Mouse (Mus musculus) hindbrain, embryonic 11.5 days (tissue): ENCODE results near the gene 4930516K23Rik. TPM values are rescaled to one million over a fixed set of nuclear protein-coding genes. Genes with fewer than 3 reads are reported as not detected.

ENCODE experiments used
- ATAC-seq: fragments of 200-750 bp; cut with Nextera tagmentation; 2 replicates; pipeline ENCODE4 v1.8.0; 2017; ENCODE audit warnings: mild to moderate bottlenecking, moderate TSS enrichment, moderate library complexity; ENCODE audit not compliant: low FRiP score
- DNase-seq: peaks from one replicate; pipeline ENCODE4 v3.0.0-alpha.2; 2015; ENCODE audit warnings: low spot score
- H3K27ac ChIP-seq: fragments of 300-500 bp; sonication (generic); 2 replicates; pipeline ENCODE4 v1.5.1; 2014; ENCODE audit warnings: mild to moderate bottlenecking, low read depth, low read length
- H3K27me3 ChIP-seq: fragments of 300-500 bp; sonication (generic); 2 replicates; pipeline ENCODE4 v1.6.1; 2014; ENCODE audit warnings: mild to moderate bottlenecking, low read length, moderate library complexity, mixed read lengths; ENCODE audit not compliant: control insufficient read depth, insufficient read depth
- H3K36me3 ChIP-seq: fragments of 300-500 bp; sonication (generic); 2 replicates; pipeline ENCODE4 v1.6.1; 2014; ENCODE audit warnings: mild to moderate bottlenecking, low read length, moderate library complexity, mixed read lengths; ENCODE audit not compliant: control insufficient read depth, insufficient read depth
- H3K4me1 ChIP-seq: fragments of 300-500 bp; sonication (generic); replicated peaks from 2 replicates; pipeline ENCODE4 v1.6.1; 2014; ENCODE audit warnings: low read length, mixed read lengths; ENCODE audit not compliant: control insufficient read depth, insufficient read depth
- H3K4me2 ChIP-seq: fragments of 300-500 bp; sonication (generic); replicated peaks from 2 replicates; pipeline ENCODE4 v1.6.1; 2014; ENCODE audit warnings: mild to moderate bottlenecking, low read depth, low read length
- H3K4me3 ChIP-seq: fragments of 300-500 bp; sonication (generic); 2 replicates; pipeline ENCODE4 v1.5.1; 2014; ENCODE audit warnings: low read depth, low read length
- H3K9ac ChIP-seq: fragments of 300-500 bp; sonication (generic); 2 replicates; pipeline ENCODE4 v1.6.1; 2014; ENCODE audit warnings: low read depth, low read length
- H3K9me3 ChIP-seq: fragments of 300-500 bp; sonication (generic); 2 replicates; pipeline ENCODE4 v1.6.1; 2016; ENCODE audit warnings: low read length; ENCODE audit not compliant: control insufficient read depth
- WGBS: fragments of 180-500 bp; shearing (Covaris S2); extraction: QIAGEN DNeasy Blood & Tissue Kit; methylation state at CpG from one replicate; pipeline ENCODE4 v1.1.7; 2014; 5-methylcytosine and 5-hydroxymethylcytosine counted together
- polyA plus RNA-seq: library from polyadenylated mRNA; unstranded; fragments of >200 nt; fragmentation: Nextera tagmentation; extraction: Ambion mirVana; gene quantifications from 2 replicates; pipeline ENCODE4 v1.2.1, GENCODE M21; 2014

4930516K23Rik gene
- polyA plus RNA-seq, 1 experiment from 2014 or later, result not detected

DNA sequence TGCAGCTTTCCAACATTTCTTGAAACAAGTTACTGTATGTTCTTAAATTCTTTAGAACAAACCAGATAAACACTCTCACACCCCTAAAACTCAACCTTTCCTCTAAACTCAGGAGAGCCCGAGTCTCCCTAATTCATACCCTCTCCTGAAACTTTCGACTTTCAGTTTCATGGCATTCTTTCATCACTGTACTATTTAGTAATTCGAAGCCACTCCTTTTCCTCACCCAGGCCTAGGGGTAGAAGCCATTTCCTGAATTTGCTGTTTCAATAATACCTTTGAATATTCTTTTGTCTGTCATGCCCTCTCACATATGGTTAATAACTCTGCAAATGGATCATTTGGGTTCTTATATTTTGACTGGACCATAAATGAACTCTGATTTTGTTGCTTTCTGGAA lies 34.3 kb downstream of the 4930516K23Rik start:
- Histone ChIP-seq H3K9me3 (no peaks in the 10 kb centered on the region), H3K9ac (no peak overlapping the region)

DNA sequence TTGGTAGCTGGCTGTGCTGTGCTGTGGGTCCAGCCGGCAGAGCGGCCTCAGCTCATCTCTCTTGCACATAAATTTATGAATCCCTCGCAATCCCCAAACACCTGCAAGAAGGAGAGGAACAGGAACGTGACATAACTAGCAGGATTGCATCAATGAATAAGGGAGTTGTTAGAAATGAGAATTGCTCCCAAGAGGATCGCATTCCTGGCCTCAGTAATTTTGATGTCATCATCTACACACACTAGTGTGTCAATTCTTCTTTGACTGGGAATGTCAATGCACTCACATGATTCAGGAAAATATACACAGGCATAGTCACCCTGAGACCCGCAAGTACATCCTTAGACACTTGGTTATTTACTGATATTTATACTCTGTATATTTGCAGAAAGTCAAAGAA lies 35.8 kb downstream of the 4930516K23Rik start, which contains the start of gene Olfr640:
Gene Olfr640, minus strand, starts transcription at position 101 of the 400 bp plus-strand sequence.
- ATAC-seq, result no peak

More for the DNA sequence above, 34.3 kb downstream of the 4930516K23Rik start:
- Histone ChIP-seq H3K4me1 (no peaks in the 10 kb centered on the region), H3K27me3 (no peaks in the 10 kb centered on the region), H3K4me3 (no peak overlapping the region), H3K36me3 (no peaks in the 10 kb centered on the region), H3K4me2 (no peak overlapping the region), H3K27ac (no peak overlapping the region)
- DNase-seq (no peak), ATAC-seq (no peak)
- 81% methylated on average over 3 of the region's 3 CpGs for WGBS

GRCm38 (mm10) chr7:104021651-104022050 lies 39.6 kb downstream of the 4930516K23Rik start:
- Histone ChIP-seq H3K9ac (no peak overlapping the region), H3K27ac (no peak overlapping the region), H3K27me3 (no peaks in the 10 kb centered on the region), H3K36me3 (no peaks in the 10 kb centered on the region), H3K4me1 (no peaks in the 10 kb centered on the region), H3K4me2 (no peak overlapping the region), H3K4me3 (no peak overlapping the region), H3K9me3 (no peaks in the 10 kb centered on the region)
- WGBS, result 93% methylated on average over 6 of the region's 6 CpGs
- DNase-seq (no peak), ATAC-seq (no peak)

More for the DNA sequence above, 35.8 kb downstream of the 4930516K23Rik start, which contains the start of gene Olfr640:
- Histone ChIP-seq H3K36me3 (no peaks in the 10 kb centered on the region), H3K9me3 (no peaks in the 10 kb centered on the region), H3K27ac (no peak within 1 kb of the TSS), H3K4me2 (no peak within 1 kb of the TSS), H3K9ac (no peak within 1 kb of the TSS), H3K27me3 (no peaks in the 10 kb centered on the region), H3K4me3 (no peak within 1 kb of the TSS), H3K4me1 (no peaks in the 10 kb centered on the region)
- WGBS, result 86% methylated on average over 6 of the region's 6 CpGs
- no peak for DNase-seq

DNA sequence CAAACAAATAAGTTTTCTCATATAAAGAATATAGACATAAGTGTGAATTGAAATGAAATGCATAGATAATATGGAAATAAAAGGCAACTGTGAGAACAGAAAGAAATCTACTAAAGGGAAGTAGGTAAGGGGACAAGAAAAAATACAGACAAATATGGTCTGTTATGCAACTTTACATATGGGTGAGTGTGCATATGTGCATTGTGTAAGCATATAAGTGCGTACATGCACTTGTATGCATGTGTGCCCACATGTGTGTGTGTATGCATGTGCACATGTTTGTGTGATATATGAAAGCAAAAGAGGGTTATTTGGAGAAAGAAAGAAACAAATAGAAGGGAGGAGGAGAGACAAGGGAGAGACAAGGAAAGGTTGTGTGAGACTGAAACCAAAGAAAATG lies 42.3 kb downstream of the 4930516K23Rik start:
- no peaks in the 10 kb centered on the region for H3K36me3 ChIP-seq
- 89% methylated on average over 1 of the region's 1 CpGs for WGBS

DNA sequence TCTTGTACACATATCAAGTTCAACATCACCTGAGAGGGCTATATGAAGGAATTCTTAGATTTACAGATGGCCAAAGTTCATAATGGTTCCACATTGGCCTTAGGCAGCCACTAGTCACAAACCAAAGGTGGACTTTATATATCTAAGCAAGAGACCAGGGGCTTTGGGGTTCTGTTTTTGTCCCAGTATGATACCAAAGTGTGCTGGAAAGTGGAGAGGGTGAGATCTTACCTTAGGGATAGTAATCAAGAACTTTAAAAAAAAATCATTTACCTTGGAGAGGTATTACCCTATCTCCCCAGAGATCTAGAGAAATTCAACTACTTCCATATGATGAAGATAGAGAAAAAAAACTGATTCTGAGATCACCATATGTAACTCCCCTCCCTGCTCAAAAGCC lies 44.0 kb downstream of the 4930516K23Rik start, which contains the start of gene Olfr639:
Gene Olfr639, minus strand, starts transcription at position 101 of the 400 bp plus-strand sequence.
- no peak within 1 kb of the TSS for H3K9ac ChIP-seq
- ATAC-seq, result no peak
- no peak for DNase-seq
- H3K4me1 ChIP-seq, result no peaks in the 10 kb centered on the region
- no peaks in the 10 kb centered on the region for H3K9me3 ChIP-seq
- H3K36me3 ChIP-seq, result no peaks in the 10 kb centered on the region
- no peak within 1 kb of the TSS for H3K4me2 ChIP-seq
- H3K27me3 ChIP-seq, result no peaks in the 10 kb centered on the region
- H3K4me3 ChIP-seq, result no peak within 1 kb of the TSS
- no peak within 1 kb of the TSS for H3K27ac ChIP-seq

More for the DNA sequence above, 42.3 kb downstream of the 4930516K23Rik start:
- H3K4me1 ChIP-seq, result no peaks in the 10 kb centered on the region
- DNase-seq (no peak), ATAC-seq (no peak)
- no peak overlapping the region for H3K4me3 ChIP-seq
- no peak overlapping the region for H3K4me2 ChIP-seq
- no peak overlapping the region for H3K27ac ChIP-seq
- H3K9me3 ChIP-seq, result no peaks in the 10 kb centered on the region
- H3K9ac ChIP-seq, result no peak overlapping the region
- H3K27me3 ChIP-seq, result no peaks in the 10 kb centered on the region

Other genes starting within 250 kb of the 4930516K23Rik start
- gene Hbb-bt, start 247.4 kb downstream of the 4930516K23Rik start, polyA plus RNA-seq, result 658 and 732 TPM in 2 replicates
- gene Hbb-bs, start 233.3 kb downstream of the 4930516K23Rik start, polyA plus RNA-seq, result 266 and 269 TPM in 2 replicates
- gene Hbb-bh2, start 220.9 kb downstream of the 4930516K23Rik start, polyA plus RNA-seq, result not detected in 2 replicates
- gene Hbb-bh1, start 218.3 kb downstream of the 4930516K23Rik start, polyA plus RNA-seq, result 2,447 and 2,531 TPM in 2 replicates
- 10,698 and 10,834 TPM in 2 replicates for gene Hbb-y, start 208.2 kb downstream of the 4930516K23Rik start, polyA plus RNA-seq
- gene Olfr66, start 175.2 kb downstream of the 4930516K23Rik start, polyA plus RNA-seq, result not detected in 2 replicates
- gene Olfr64, start 167.0 kb downstream of the 4930516K23Rik start, polyA plus RNA-seq, result not detected in 2 replicates
- gene Olfr65, start 158.0 kb downstream of the 4930516K23Rik start, polyA plus RNA-seq, result not detected in 2 replicates
- gene Olfr631, start 132.6 kb downstream of the 4930516K23Rik start, polyA plus RNA-seq, result not detected in 2 replicates
- 0.13 TPM in 1 of 2 replicates, not detected in the other for gene Olfr632, start 127.1 kb downstream of the 4930516K23Rik start, polyA plus RNA-seq
- not detected in 2 replicates for gene Olfr633, start 117.0 kb downstream of the 4930516K23Rik start, polyA plus RNA-seq
- gene Olfr635, start 90.3 kb downstream of the 4930516K23Rik start, polyA plus RNA-seq, result not detected in 2 replicates
- not detected in 2 replicates for gene Olfr638, start 62.7 kb downstream of the 4930516K23Rik start, polyA plus RNA-seq
- 0.05 TPM in 1 of 2 replicates, not detected in the other for gene Olfr639, start 44.1 kb downstream of the 4930516K23Rik start, polyA plus RNA-seq
- not detected in 2 replicates for gene Olfr640, start 35.9 kb downstream of the 4930516K23Rik start, polyA plus RNA-seq
- not detected in 2 replicates for gene Olfr641, start 26.0 kb downstream of the 4930516K23Rik start, polyA plus RNA-seq
- gene Olfr642, start 8.8 kb downstream of the 4930516K23Rik start, polyA plus RNA-seq, result not detected in 2 replicates
- not detected in 2 replicates for gene Olfr644, start 10.4 kb upstream of the 4930516K23Rik start, polyA plus RNA-seq
- gene Olfr645, start 24.0 kb upstream of the 4930516K23Rik start, polyA plus RNA-seq, result not detected in 2 replicates
- not detected in 2 replicates for gene Olfr646, start 43.4 kb upstream of the 4930516K23Rik start, polyA plus RNA-seq
- gene Ubqln5, start 68.4 kb upstream of the 4930516K23Rik start, polyA plus RNA-seq, result not detected in 2 replicates
- gene Olfr643, start 76.0 kb upstream of the 4930516K23Rik start, polyA plus RNA-seq, result not detected in 2 replicates
- gene Ubqln3, start 81.8 kb upstream of the 4930516K23Rik start, polyA plus RNA-seq, result not detected in 2 replicates
- not detected in 2 replicates for gene Ubqlnl, start 89.1 kb upstream of the 4930516K23Rik start, polyA plus RNA-seq
- not detected in 2 replicates for gene Olfm5, start 103.4 kb upstream of the 4930516K23Rik start, polyA plus RNA-seq
- gene Olfr648, start 121.9 kb upstream of the 4930516K23Rik start, polyA plus RNA-seq, result 0.35 and 0.49 TPM in 2 replicates
- not detected in 2 replicates for gene Olfr649, start 134.5 kb upstream of the 4930516K23Rik start, polyA plus RNA-seq
- gene Trim6, start 157.3 kb upstream of the 4930516K23Rik start, polyA plus RNA-seq, result 2.5 and 3.4 TPM in 2 replicates
- gene Trim34a, start 183.0 kb upstream of the 4930516K23Rik start, polyA plus RNA-seq, result 0.74 and 1.1 TPM in 2 replicates
- 0.09 and 0.14 TPM in 2 replicates for gene Trim5, start 226.6 kb upstream of the 4930516K23Rik start, polyA plus RNA-seq